Mouse (Mus musculus) kidney, embryonic 15.5 days (tissue): ENCODE measurements around the gene Vsx1. TPM values are rescaled to one million over a fixed set of nuclear protein-coding genes. Genes with fewer than 3 reads are reported as not detected.

Experiments
- ATAC-seq: fragments of 200-750 bp; cut with Nextera tagmentation; replicated peaks from 2 replicates; pipeline ENCODE4 v1.8.0; 2017; ENCODE audit warnings: moderate TSS enrichment; ENCODE audit not compliant: low FRiP score
- H3K27ac ChIP-seq: fragments of 300-500 bp; sonication (generic); 2 replicates; pipeline ENCODE4 v1.5.1; 2015; ENCODE audit warnings: mild to moderate bottlenecking, inconsistent platforms
- H3K27me3 ChIP-seq: fragments of 300-500 bp; sonication (generic); 2 replicates; pipeline ENCODE4 v1.6.1; 2015; ENCODE audit warnings: inconsistent platforms
- H3K36me3 ChIP-seq: fragments of 300-500 bp; sonication (generic); 2 replicates; pipeline ENCODE4 v1.6.1; 2015; ENCODE audit warnings: inconsistent platforms
- H3K4me1 ChIP-seq: fragments of 300-500 bp; sonication (generic); 2 replicates; pipeline ENCODE4 v1.6.1; 2015; ENCODE audit warnings: inconsistent platforms
- H3K4me2 ChIP-seq: fragments of 300-500 bp; sonication (generic); 2 replicates; pipeline ENCODE4 v1.6.1; 2015; ENCODE audit warnings: moderate library complexity, mild to moderate bottlenecking, inconsistent platforms
- H3K4me3 ChIP-seq: fragments of 300-500 bp; sonication (generic); replicated peaks from 2 replicates; pipeline ENCODE4 v1.5.1; 2015; ENCODE audit warnings: mild to moderate bottlenecking, inconsistent platforms
- H3K9ac ChIP-seq: fragments of 300-500 bp; sonication (generic); 2 replicates; pipeline ENCODE4 v1.6.1; 2015; ENCODE audit warnings: mild to moderate bottlenecking, inconsistent platforms
- H3K9me3 ChIP-seq: fragments of 300-500 bp; sonication (generic); replicated peaks from 2 replicates; pipeline ENCODE4 v1.6.1; 2016; ENCODE audit warnings: inconsistent platforms
- WGBS: fragments of 180-500 bp; shearing (Covaris S2); methylation state at CpG from one replicate; pipeline ENCODE4 v1.1.7; 2015; ENCODE audit warnings: mixed read lengths; 5-methylcytosine and 5-hydroxymethylcytosine counted together
- polyA plus RNA-seq: library from polyadenylated mRNA; unstranded; fragments of >200 nt; fragmentation: Nextera tagmentation; extraction: Ambion mirVana; gene quantifications from 2 replicates; pipeline ENCODE4 v1.2.1, GENCODE M21; 2015

Vsx1 gene
- not detected in 2 replicates for polyA plus RNA-seq

DNA sequence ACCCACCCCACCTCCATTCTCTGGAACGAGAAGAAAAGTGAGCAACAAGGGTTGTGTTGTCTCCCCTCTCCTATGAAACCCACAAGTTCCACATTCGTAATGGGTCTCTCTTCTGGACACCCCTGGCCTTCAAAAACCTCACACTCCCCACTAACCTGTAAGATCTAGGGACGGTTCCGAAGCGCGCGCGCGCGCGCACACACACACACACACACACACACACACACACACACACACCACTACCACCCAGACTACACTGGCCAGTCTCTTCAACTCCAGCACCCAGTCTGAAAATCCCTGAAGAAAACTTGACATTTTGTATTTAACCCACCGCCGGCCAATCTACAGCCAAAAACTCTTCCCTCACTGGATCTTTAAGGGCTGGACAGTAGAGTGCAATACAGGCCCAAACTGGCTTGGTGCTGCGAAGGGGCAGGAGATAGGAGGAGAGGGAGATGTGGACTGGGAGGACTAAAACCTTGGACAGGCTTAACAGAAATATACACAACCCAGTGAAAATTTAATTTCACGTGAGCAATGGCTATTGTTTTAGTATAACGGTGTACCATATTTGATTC is at the start of gene Vsx1:
Vsx1 (minus strand) TSS at position 138 of the 578 bp plus-strand sequence.
- Histone ChIP-seq H3K4me2 (peak within 1 kb of the TSS; percentile 71), H3K4me1 (peaks cover 11% of the 10 kb centered on the region), H3K36me3 (no peaks in the 10 kb centered on the region), H3K4me3 (peak within 1 kb of the TSS; percentile 40), H3K9me3 (no peaks in the 10 kb centered on the region), H3K27me3 (peaks cover 83% of the 10 kb centered on the region), H3K27ac (no peak within 1 kb of the TSS), H3K9ac (peak within 1 kb of the TSS; percentile 36; the same call in 1 of the 2 replicates)
- ATAC-seq: peak; percentile 30; the same call in 1 of the 2 replicates
- WGBS: 47% methylated on average over 16 of the region's 16 CpGs

DNA sequence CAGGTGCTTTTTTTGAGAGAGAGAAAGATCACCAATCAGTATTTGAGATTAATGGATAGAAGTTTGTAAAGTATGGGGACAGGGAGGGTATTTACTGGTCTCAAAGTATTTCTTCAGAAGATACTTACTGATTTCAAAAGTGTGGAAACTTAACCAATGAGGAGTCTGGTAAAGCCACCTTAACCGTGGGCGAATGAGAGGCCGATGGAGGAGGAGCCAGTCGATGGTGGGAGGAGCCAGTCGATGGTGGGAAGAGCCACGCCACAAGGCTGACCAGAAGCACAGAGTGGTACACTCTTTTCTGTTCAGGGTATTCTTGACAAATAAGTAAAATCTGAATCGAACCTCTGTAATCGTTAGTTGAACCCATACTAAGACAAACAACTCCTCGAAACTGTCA is 48.7 kb upstream of the Vsx1 start:
- Histone ChIP-seq H3K9ac (no peak overlapping the region), H3K27me3 (peaks cover 2% of the 10 kb centered on the region), H3K4me3 (no peak overlapping the region), H3K4me2 (no peak overlapping the region), H3K27ac (no peak overlapping the region), H3K4me1 (no peaks in the 10 kb centered on the region), H3K9me3 (no peaks in the 10 kb centered on the region), H3K36me3 (no peaks in the 10 kb centered on the region)
- ATAC-seq: no peak
- 78% methylated on average over 9 of the region's 9 CpGs for WGBS

DNA sequence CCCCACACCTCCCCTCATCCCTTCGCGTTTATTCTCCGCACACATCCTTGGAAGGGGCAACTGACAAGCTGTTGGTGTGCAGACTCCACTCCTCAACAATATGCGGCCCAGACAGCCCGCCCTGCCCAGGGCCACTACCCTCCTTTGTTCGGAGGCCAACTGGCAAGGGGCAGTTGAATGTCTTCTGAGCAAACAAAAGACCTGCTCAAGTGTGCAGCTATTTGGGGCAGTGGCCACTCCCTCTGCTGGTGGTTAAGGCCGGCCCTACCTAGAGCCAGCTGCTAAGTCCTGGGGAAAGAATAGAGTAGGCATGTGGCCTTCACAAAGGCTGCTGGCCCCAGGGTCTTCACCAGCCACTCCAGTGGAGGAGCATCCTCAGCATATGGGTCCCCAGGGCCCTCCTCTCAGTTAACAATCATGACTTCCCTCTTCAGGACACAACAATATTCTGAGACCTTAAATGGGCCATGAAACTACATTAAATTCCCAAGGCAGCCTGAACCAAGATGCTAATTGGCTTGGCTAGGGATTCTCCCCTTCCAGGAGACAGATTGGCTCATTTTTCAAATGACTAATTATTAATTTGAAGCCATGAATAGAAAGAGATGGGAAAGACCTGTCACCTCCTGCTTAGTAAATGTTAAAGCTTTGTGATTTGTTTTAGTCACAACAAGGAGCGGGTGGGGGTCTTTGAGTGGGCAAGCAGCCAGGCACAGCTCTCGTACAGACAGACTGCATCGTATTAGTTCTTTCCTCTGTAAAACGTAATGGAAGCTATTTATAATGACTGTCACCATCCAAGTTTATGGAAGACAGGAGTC is 46.8 kb upstream of the Vsx1 start:
- H3K27ac ChIP-seq: no peak overlapping the region
- no peak for ATAC-seq
- H3K9ac ChIP-seq: no peak overlapping the region
- no peak overlapping the region for H3K4me3 ChIP-seq
- H3K27me3 ChIP-seq: peaks cover 2% of the 10 kb centered on the region; the same call in 1 of the 2 replicates
- no peaks in the 10 kb centered on the region for H3K4me1 ChIP-seq
- WGBS: 62% methylated on average over 11 of the region's 11 CpGs
- H3K36me3 ChIP-seq: no peaks in the 10 kb centered on the region
- H3K9me3 ChIP-seq: no peaks in the 10 kb centered on the region
- no peak overlapping the region for H3K4me2 ChIP-seq

DNA sequence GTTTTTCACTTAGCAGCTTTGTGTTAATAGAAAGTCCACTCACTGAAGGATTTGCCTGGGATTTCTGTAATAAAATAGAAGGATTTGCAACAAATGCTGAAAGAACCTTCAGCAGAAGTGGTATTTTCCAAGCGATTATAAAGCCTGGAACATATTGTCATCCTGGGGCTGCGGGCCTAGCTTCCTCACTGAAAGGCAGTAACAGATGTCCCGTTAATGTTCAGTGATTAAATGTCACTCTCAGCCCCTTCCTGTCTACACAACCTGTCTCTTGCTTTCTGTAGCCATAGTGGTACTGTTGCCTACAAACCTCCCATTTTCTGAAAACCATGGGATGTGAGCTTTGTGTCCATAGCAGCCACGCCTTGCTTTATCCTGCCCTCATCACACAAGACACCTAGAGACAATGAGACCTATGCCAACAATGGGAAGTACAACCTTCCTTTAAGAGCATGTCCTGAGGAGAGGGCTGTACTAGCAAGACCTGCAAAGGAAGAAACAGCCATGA is 23.1 kb upstream of the Vsx1 start:
- Histone ChIP-seq H3K9me3 (no peaks in the 10 kb centered on the region), H3K27ac (no peak overlapping the region), H3K27me3 (no peaks in the 10 kb centered on the region), H3K4me3 (no peak overlapping the region), H3K9ac (no peak overlapping the region), H3K36me3 (no peaks in the 10 kb centered on the region), H3K4me1 (no peaks in the 10 kb centered on the region), H3K4me2 (no peak overlapping the region)
- 74% methylated on average over 4 of the region's 4 CpGs for whole genome bisulfite sequencing
- no peak for ATAC-seq

DNA sequence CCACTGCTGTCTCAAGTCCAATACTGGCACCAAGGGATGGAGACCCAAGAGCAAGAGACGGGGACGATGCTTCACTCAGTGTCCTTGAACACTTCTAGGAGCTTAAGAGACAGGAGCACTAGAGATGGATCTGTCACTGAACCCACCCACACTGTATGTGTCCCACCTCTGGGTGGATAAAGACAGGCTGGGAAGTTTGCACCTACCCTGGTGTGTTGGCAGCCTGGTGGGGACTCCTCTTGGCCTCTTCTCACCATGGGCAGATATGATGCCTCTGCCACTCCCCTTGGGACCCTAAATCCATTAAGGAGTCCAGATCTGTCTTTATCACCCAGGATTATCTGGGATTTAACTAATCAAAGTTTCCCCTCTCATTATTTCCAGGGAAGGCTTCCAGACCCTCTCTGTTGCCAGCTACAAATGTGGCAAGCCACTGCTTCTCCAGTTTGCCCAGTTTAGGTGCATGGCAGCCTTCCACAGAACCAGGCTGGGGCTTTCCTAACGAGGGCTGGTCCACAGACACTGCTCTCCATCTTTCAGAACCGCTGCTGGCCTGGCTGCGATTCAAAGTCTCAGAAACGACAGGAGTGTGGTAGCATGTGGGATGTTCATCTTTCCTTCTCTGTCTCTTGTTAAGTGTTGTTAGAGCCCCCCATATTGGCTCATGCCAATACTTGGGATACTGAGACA is 2.5 kb upstream of the Vsx1 start:
- Histone ChIP-seq H3K4me2 (no peak overlapping the region), H3K4me3 (no peak overlapping the region), H3K9me3 (no peaks in the 10 kb centered on the region), H3K4me1 (peaks cover 11% of the 10 kb centered on the region), H3K27me3 (peaks cover 66% of the 10 kb centered on the region), H3K27ac (no peak overlapping the region), H3K36me3 (no peaks in the 10 kb centered on the region), H3K9ac (no peak overlapping the region)
- no peak for ATAC-seq
- 67% methylated on average over 6 of the region's 6 CpGs for WGBS

DNA sequence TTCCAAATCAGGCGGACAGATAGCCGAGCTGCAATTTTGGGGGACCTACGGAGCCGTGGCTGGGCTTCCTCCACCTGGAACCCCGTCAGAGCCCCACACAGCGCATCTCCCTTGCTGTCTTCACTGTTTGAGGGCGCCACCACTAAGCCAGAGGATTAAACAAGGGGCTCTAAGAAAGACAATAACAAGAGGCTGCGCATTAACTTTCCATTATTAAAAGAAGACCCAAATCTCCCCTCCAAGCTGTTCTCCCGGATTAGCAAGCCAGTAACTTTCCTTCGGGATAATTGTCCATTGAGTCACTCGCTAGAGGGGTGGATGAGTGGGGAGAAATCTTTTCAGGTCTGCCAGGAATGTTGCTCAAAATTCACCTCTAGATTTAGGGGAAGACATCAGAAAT is 1.1 kb upstream of the Vsx1 start:
- no peak overlapping the region for H3K9ac ChIP-seq
- 13% methylated on average over 11 of the region's 11 CpGs for WGBS

DNA sequence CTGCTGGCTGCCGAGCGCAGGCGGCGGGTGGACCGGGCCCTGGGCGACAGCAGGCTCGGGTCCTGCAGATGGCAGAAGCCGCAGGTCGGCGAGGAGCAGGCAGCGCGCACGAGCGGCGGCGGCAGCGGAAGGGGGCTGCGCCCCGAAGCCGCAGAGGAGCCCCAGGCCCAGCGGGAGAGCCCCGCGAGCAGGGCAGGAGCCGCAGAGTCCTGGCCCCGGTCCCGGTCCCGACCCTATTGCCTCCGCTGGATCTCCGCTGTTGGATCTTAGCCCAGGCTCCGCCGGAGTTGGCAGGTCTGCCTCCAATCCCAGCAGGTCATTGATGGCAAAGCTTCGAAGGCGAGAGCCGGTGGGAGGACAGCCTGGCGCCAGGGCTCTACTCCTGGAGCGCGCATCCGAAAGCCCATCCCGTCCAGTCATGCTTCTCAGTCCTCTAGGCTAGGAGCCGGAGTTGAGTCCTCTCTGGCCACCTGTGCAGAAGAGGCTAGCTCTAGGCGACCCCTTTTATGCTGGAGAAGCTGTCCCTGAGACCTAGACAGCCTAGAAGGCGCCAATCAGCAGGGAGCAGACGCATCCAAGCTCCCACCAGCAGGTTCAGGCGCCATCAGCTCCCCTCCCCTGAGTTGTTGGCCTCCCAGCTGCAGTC is 496 bp downstream of the Vsx1 start:
- Histone ChIP-seq H3K4me1 (peaks cover 11% of the 10 kb centered on the region), H3K27ac (no peak overlapping the region), H3K9me3 (no peaks in the 10 kb centered on the region), H3K9ac (peak overlapping the region; percentile 36; the same call in 1 of the 2 replicates), H3K4me2 (peak overlapping the region; percentile 71), H3K4me3 (peak overlapping the region; percentile 40), H3K36me3 (no peaks in the 10 kb centered on the region), H3K27me3 (peaks cover 84% of the 10 kb centered on the region)
- ATAC-seq: no peak; the same call in 1 of the 2 replicates
- WGBS: 1% methylated on average over 44 of the region's 44 CpGs

More for the DNA sequence above, 1.1 kb upstream of the Vsx1 start:
- H3K4me2 ChIP-seq: no peak overlapping the region
- peaks cover 80% of the 10 kb centered on the region for H3K27me3 ChIP-seq
- H3K9me3 ChIP-seq: no peaks in the 10 kb centered on the region
- no peaks in the 10 kb centered on the region for H3K36me3 ChIP-seq
- ATAC-seq: no peak
- no peak overlapping the region for H3K27ac ChIP-seq
- no peak overlapping the region for H3K4me3 ChIP-seq
- peaks cover 11% of the 10 kb centered on the region for H3K4me1 ChIP-seq

DNA sequence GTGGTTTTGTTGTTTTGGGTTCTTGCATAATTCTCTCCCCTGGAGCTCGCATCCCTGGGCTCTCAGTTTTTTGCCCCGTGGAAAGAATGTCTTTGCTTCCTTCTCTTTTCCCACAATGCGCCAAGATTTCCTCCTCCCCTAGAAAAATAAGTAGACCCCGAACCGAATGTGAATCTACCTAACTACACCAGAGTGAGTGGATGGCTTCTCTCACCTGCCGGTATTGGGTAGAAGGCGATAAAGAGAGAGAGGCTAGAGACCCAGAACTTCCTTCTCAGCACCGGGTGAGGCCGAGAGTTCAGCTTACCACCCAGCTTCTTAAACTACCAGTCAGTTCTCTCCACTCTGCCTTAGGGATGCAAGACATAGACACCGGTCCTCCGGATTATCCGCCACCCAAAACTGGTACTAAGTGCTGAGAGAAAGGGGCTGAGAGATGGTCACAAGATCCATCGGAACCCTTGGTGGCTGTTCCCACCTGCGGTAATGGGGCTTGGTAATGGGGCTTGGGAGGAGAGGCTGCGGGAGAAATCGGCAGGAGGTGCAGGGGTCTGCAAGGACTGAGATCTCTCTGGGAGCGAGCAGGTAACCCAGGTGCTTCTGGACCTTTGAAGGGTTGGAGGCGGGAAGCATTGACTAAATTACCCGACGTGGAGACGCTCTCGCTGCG is 1.2 kb downstream of the Vsx1 start:
- peak overlapping the region; percentile 71 for H3K4me2 ChIP-seq
- no peaks in the 10 kb centered on the region for H3K9me3 ChIP-seq
- peaks cover 11% of the 10 kb centered on the region for H3K4me1 ChIP-seq
- H3K27ac ChIP-seq: no peak overlapping the region
- H3K27me3 ChIP-seq: peaks cover 85% of the 10 kb centered on the region
- H3K4me3 ChIP-seq: peak overlapping the region; percentile 40
- 3% methylated on average over 23 of the region's 23 CpGs for WGBS
- no peaks in the 10 kb centered on the region for H3K36me3 ChIP-seq
- 0 out of 2 replicates have a peak overlapping the region, but pooled peaks have one; percentile 36 for H3K9ac ChIP-seq
- ATAC-seq: no peak

DNA sequence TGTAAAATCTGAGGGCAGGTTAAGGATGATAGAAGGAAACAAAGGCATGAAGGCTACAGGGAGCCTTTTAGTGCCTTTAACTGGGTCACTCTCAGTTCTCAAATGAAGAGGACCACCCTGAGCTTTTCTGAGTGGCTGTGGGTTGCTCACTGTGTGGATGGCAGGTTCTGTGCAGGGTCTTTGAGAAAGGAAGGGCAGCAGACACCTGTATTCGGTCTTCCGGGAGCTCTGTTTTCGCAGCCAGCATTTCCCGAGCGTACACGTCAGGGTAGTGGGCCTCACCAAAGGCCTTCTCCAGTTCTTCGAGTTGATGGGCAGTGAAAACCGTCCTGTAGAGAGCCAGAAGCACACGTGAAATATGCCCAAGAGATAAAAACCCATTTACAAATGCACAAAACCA is 3.8 kb downstream of the Vsx1 start:
- H3K27me3 ChIP-seq: peaks cover 58% of the 10 kb centered on the region
- no peaks in the 10 kb centered on the region for H3K36me3 ChIP-seq
- H3K27ac ChIP-seq: no peak overlapping the region
- no peak for ATAC-seq
- no peak overlapping the region for H3K9ac ChIP-seq
- H3K4me1 ChIP-seq: peaks cover 11% of the 10 kb centered on the region
- no peak overlapping the region for H3K4me3 ChIP-seq
- no peak overlapping the region for H3K4me2 ChIP-seq
- WGBS: 82% methylated on average over 9 of the region's 9 CpGs
- H3K9me3 ChIP-seq: no peaks in the 10 kb centered on the region

DNA sequence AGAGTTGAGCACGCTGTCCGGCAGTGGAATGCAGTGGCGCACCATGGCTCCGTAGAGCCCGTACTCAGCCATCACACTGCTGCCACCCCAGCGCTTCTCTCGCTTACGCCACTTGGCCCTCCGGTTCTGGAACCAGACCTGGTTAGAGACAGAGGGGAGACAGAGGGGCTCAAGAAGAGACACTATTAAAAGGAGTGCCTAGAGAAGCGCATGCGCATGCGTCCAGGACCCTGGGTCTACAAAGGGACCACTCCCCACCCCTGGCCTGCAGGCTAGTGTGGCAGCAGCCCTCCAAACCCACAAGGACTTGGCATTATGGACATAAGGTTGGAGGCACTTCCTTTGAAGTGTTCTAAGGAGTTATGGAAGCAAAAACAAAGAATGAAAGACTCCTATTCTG is 4.7 kb downstream of the Vsx1 start:
- H3K4me3 ChIP-seq: no peak overlapping the region
- H3K36me3 ChIP-seq: no peaks in the 10 kb centered on the region
- H3K9me3 ChIP-seq: no peaks in the 10 kb centered on the region
- H3K27me3 ChIP-seq: peaks cover 49% of the 10 kb centered on the region
- no peak for ATAC-seq
- no peak overlapping the region for H3K4me2 ChIP-seq
- H3K9ac ChIP-seq: no peak overlapping the region
- no peak overlapping the region for H3K27ac ChIP-seq
- H3K4me1 ChIP-seq: peaks cover 11% of the 10 kb centered on the region
- 87% methylated on average over 12 of the region's 12 CpGs for WGBS

DNA sequence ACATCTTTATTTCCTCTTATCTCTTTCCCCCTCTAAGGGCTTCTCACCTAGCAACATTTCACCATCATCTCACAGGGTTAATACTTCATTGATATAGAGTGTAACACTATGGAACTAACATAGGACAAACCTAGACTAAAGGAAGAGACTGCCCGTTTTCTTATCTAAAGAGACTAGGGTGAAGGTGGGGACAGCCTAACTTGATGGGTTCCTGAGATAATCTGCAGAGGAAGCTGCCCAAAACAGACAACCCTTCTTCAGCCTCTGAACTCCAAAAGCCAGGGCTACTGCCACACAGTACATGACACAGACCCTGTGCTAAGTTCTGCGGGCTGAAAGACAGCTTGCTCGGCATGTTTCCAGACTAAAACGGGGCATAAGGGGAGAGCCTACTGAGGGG is 7.6 kb downstream of the Vsx1 start:
- H3K4me3 ChIP-seq: no peak overlapping the region
- WGBS: 67% methylated on average over 4 of the region's 4 CpGs
- no peak for ATAC-seq

More for the DNA sequence above, 7.6 kb downstream of the Vsx1 start:
- Histone ChIP-seq H3K4me2 (no peak overlapping the region), H3K9me3 (no peaks in the 10 kb centered on the region), H3K36me3 (no peaks in the 10 kb centered on the region), H3K9ac (no peak overlapping the region), H3K4me1 (no peaks in the 10 kb centered on the region), H3K27ac (no peak overlapping the region), H3K27me3 (peaks cover 24% of the 10 kb centered on the region)
